Mouse (Mus musculus) heart, adult 2 months (tissue): ENCODE results near the gene Tssk2.

Experiments
- CTCF ChIP-seq: fragments of 200-600 bp; IDR thresholded peaks from 2 replicates; pipeline ENCODE4 v1.8.1; 2022; ENCODE audit warnings: antibody characterized with exemption, mild to moderate bottlenecking, moderate library complexity
- EP300 ChIP-seq: fragments of 200-500 bp; IDR thresholded peaks from 2 replicates; pipeline ENCODE4 v1.6.1; 2011; ENCODE audit warnings: low read depth, low read length, control low read depth; ENCODE audit not compliant: insufficient read depth
- POLR2A ChIP-seq: fragments of 200-500 bp; IDR thresholded peaks from 2 replicates; pipeline ENCODE4 v1.6.1; 2011; ENCODE audit warnings: mild to moderate bottlenecking, low read depth, low read length, control low read depth; ENCODE audit not compliant: insufficient read depth

GRCm38 (mm10) chr16:17939255-17939751 is 40.9 kb downstream of the Tssk2 start:
- no peak for TF ChIP-seq CTCF
- no peak for TF ChIP-seq POLR2A
- TF ChIP-seq EP300: no peak
